Mouse (Mus musculus): ENCODE data around the gene Adam6b. TPM values are rescaled to one million over a fixed set of nuclear protein-coding genes. Genes with fewer than 3 reads are reported as not detected.
"Not testable (repeated sequence)": the region's sequence is repeated elsewhere in the genome, so short reads cannot be mapped to it uniquely, and the experiment has no call there.

The Adam6b gene
- polyA plus RNA-seq (2016; fragmentation: Nextera tagmentation; extraction: Ambion mirVana), result not detected in 2 replicates

- not testable (repeated sequence) for DNase-seq (ENCODE audit: low spot score); H3K27ac ChIP-seq; H3K4me1 ChIP-seq (replicated peaks); H3K36me3 ChIP-seq; H3K4me3 ChIP-seq; H3K9me3 ChIP-seq; H3K27me3 ChIP-seq (ENCODE audit: insufficient read depth, poor library complexity, severe bottlenecking)
- WGBS, result 50% methylated on average over 1 of the region's 1 CpGs
These were observed at the start of gene Adam6b for GRCm38 (mm10) chr12:113489211-113489610. Gene Adam6b, plus strand, starts transcription at chr12:113489511.

GRCm38 (mm10) chr12:113446061-113446460 lies 43.2 kb upstream of the Adam6b start:
- no peaks in the 10 kb centered on the region for H3K4me1 ChIP-seq (replicated peaks)
- peaks cover 5% of the 10 kb centered on the region; the same call in 1 of the 2 replicates for H3K9me3 ChIP-seq
- no peak overlapping the region for H3K27ac ChIP-seq
- no peaks in the 10 kb centered on the region for H3K27me3 ChIP-seq (ENCODE audit: insufficient read depth, poor library complexity, severe bottlenecking)
- no peak for DNase-seq (ENCODE audit: low spot score)
- H3K4me3 ChIP-seq, result no peak overlapping the region
- WGBS, result 91% methylated on average over 1 of the region's 1 CpGs
- H3K36me3 ChIP-seq, result no peaks in the 10 kb centered on the region

GRCm38 (mm10) chr12:113476164-113476563 lies 13.1 kb upstream of the Adam6b start:
- Histone ChIP-seq H3K36me3 (no peaks in the 10 kb centered on the region), H3K4me1 (replicated peaks) (no peaks in the 10 kb centered on the region), H3K9me3 (peaks cover 12% of the 10 kb centered on the region; the same call in 1 of the 2 replicates), H3K27me3 (ENCODE audit: insufficient read depth, poor library complexity, severe bottlenecking) (no peaks in the 10 kb centered on the region), H3K27ac (no peak overlapping the region), H3K4me3 (no peak overlapping the region)
- DNase-seq (ENCODE audit: low spot score), result no peak
- WGBS, result 79% methylated on average over 2 of the region's 2 CpGs

- no peak overlapping the region for H3K27ac ChIP-seq
- H3K27me3 ChIP-seq (ENCODE audit: insufficient read depth, poor library complexity, severe bottlenecking), result no peaks in the 10 kb centered on the region
- no peak overlapping the region for H3K4me3 ChIP-seq
- DNase-seq (ENCODE audit: low spot score), result no peak
- WGBS, result 74% methylated on average over 2 of the region's 2 CpGs
- H3K4me1 ChIP-seq (replicated peaks), result no peaks in the 10 kb centered on the region
- H3K36me3 ChIP-seq, result no peaks in the 10 kb centered on the region
- H3K9me3 ChIP-seq, result peaks cover 11% of the 10 kb centered on the region; the same call in 1 of the 2 replicates
These were observed 7.2 kb upstream of the Adam6b start for GRCm38 (mm10) chr12:113482147-113482546.

GRCm38 (mm10) chr12:113482661-113483389 lies 6.5 kb upstream of the Adam6b start:
- H3K9me3 ChIP-seq, result peaks cover 11% of the 10 kb centered on the region; the same call in 1 of the 2 replicates
- H3K4me1 ChIP-seq (replicated peaks), result no peaks in the 10 kb centered on the region
- DNase-seq (ENCODE audit: low spot score), result no peak
- no peak overlapping the region for H3K27ac ChIP-seq
- no peaks in the 10 kb centered on the region for H3K27me3 ChIP-seq (ENCODE audit: insufficient read depth, poor library complexity, severe bottlenecking)
- no peaks in the 10 kb centered on the region for H3K36me3 ChIP-seq
- WGBS, result 58% methylated on average over 4 of the region's 4 CpGs
- H3K4me3 ChIP-seq, result no peak overlapping the region

- Histone ChIP-seq H3K27ac (no peak overlapping the region), H3K27me3 (ENCODE audit: insufficient read depth, poor library complexity, severe bottlenecking) (no peaks in the 10 kb centered on the region), H3K9me3 (peaks cover 8% of the 10 kb centered on the region; the same call in 1 of the 2 replicates), H3K36me3 (no peaks in the 10 kb centered on the region), H3K4me1 (replicated peaks) (no peaks in the 10 kb centered on the region), H3K4me3 (no peak overlapping the region)
- no peak for DNase-seq (ENCODE audit: low spot score)
- WGBS, result 83% methylated on average over 2 of the region's 2 CpGs
These were observed 5.7 kb upstream of the Adam6b start for GRCm38 (mm10) chr12:113483492-113484162.

GRCm38 (mm10) chr12:113484971-113485485 lies 4.3 kb upstream of the Adam6b start:
- H3K4me1 ChIP-seq (replicated peaks), result no peaks in the 10 kb centered on the region
- no peak overlapping the region for H3K27ac ChIP-seq

GRCm38 (mm10) chr12:113487693-113488092 lies 1.6 kb upstream of the Adam6b start:
- not testable (repeated sequence) for H3K27ac ChIP-seq; H3K36me3 ChIP-seq; H3K4me3 ChIP-seq; H3K9me3 ChIP-seq; H3K4me1 ChIP-seq (replicated peaks); H3K27me3 ChIP-seq (ENCODE audit: insufficient read depth, poor library complexity, severe bottlenecking)
- DNase-seq (ENCODE audit: low spot score), result peak; percentile 29

More at GRCm38 (mm10) chr12:113484971-113485485, 4.3 kb upstream of the Adam6b start:
- H3K27me3 ChIP-seq (ENCODE audit: insufficient read depth, poor library complexity, severe bottlenecking), result no peaks in the 10 kb centered on the region
- 51% methylated on average over 2 of the region's 2 CpGs for WGBS
- no peaks in the 10 kb centered on the region for H3K36me3 ChIP-seq
- no peak overlapping the region for H3K4me3 ChIP-seq
- H3K9me3 ChIP-seq, result peaks cover 5% of the 10 kb centered on the region; the same call in 1 of the 2 replicates
- DNase-seq (ENCODE audit: low spot score), result no peak

GRCm38 (mm10) chr12:113525901-113526300 lies 36.6 kb downstream of the Adam6b start:
- Histone ChIP-seq H3K36me3 (no peaks in the 10 kb centered on the region), H3K27ac (no peak overlapping the region), H3K27me3 (ENCODE audit: insufficient read depth, poor library complexity, severe bottlenecking) (no peaks in the 10 kb centered on the region), H3K4me1 (replicated peaks) (no peaks in the 10 kb centered on the region), H3K4me3 (no peak overlapping the region), H3K9me3 (peaks cover 50% of the 10 kb centered on the region)
- DNase-seq (ENCODE audit: low spot score), result no peak
- 77% methylated on average over 2 of the region's 2 CpGs for WGBS

Other genes starting within 250 kb of the Adam6b start
- not detected in 2 replicates for gene Adam6a, start 54.4 kb downstream of the Adam6b start, polyA plus RNA-seq (2016; fragmentation: Nextera tagmentation; extraction: Ambion mirVana)

All from hindbrain, embryonic 10.5 days (tissue).